Mouse (Mus musculus) urinary bladder, adult 2 months (tissue): ENCODE data around the gene Gucy2e. TPM values are rescaled to one million over a fixed set of nuclear protein-coding genes. Genes with fewer than 3 reads are reported as not detected.

Experiments used
- DNase-seq: peaks from one replicate; pipeline ENCODE4 v3.0.0; 2022; ENCODE audit warnings: low spot score
- polyA plus RNA-seq: library from polyadenylated mRNA; depleted of rRNA; stranded (reverse); fragments of >200 nt; gene quantifications from 2 replicates; pipeline ENCODE4 v1.2.3, GENCODE M21; 2012

Gucy2e gene
- polyA plus RNA-seq, 1 experiment, result 0.01 TPM

DNA sequence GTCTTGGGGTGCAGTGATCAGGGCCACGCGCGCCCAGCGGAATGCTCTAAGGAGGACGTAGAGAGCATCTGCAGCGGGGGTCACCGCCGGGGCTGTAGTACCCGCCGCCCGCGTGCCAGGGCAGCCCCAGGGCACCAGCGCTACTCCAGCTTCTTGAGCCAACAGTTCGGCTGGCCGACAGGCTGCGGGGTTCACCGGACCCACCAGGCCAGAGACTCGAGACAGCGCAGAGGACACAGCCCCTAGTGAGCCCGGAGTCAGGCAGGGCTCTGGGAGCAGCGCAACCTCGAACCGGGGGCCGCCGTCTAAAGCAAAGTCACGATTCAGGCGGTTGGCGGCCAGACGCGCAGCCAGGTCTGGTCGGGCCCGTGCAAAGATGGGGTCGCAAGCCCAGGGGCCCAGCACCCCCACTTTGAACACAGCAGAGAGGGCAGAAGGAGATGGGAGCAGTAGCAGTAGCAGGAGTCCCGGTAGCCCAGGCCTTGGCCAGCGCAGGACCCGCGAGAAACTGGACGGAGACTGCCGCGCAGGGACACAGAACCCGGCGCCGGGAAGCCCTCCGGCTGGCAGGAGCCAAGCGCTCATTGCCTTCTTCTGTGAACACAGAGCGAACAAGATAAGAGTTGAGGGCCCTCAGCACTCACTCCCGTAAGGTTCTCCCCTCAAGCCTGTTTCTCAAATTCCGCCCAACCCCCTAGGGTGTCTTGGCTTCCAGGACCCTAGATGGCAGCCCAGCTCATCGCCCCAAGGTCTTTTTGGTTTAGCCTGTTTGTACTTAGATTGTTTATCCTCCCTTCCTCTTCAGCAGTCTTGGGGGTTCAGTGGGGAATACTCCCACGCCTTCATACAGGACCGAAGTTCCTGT, 543 bp downstream of the Gucy2e start:
- DNase-seq, result no peak

DNA sequence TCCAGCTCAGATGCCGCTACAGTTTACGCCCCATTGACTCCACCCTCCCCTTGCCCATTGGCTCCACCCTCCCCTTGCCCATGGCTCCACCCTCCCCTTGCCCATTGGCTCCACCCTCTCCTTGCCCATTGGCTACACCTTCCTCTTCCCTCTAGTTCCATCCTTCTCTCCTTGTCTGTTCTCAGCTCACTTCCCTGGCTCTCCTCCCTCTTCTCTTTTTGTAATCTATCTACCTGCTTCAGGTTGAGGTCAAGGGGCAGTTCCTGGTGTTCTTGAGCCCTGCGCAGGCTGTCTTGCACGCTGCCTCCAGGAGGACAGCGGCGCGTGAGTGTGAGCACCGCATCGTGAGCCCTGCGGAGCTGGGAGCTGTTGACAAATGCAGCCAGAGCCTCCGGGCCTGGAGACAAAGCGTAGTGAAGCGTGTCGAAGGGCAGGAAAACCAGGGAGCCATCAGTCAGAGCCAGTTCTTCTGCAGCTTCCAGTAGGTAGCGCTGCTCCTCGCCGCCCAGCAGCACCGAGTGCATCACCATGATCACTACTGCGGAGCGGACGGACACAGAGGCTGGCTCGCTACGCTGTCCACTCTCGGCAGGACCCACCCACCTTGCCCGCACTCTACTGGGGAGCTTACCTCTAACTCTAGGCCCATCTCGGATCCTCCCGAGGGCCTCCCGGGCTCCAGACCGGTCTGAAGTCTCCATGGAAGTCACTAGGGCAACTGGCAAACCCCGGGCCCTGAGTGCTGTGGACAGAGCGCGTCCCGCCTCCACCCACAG, 1.4 kb downstream of the Gucy2e start:
- no peak for DNase-seq

DNA sequence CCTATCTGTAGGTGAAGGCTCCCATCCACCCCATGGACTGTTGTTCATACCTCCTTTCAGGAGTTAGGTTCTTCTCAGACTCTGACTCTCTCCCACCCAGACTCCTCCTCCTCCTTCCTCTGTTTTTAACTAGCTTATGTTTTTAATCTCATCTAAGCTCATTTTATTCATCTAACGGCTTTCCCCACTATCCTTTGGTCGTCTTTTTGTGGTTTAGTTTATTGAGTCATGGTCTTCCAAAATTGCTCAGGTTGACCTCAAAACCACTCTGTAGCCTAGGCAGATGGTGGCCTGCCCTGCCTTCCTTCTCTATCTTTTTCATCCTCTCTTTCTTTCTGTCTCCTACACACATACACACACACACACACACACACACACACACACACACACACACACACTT, 3.7 kb downstream of the Gucy2e start:
- DNase-seq, result no peak

DNA sequence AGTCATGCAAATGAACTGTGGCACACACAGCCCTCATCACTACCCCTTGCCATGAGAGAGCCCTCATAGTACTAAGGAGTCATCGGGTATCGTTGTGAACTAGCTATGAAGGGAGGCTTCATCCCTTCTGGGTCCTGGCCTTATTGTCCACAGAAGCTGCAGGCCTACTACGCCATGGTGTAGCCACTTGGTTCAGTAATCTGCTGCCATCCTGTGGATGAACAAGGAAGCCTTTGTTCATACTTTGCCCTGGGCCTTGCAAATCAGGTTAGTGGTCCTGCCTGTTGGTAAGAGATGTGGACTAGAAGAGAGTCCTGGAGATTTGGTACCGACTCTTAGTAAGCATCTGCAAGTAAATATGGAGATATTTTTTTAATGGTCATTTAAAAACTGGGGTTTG, 6.4 kb downstream of the Gucy2e start:
- DNase-seq, result no peak

DNA sequence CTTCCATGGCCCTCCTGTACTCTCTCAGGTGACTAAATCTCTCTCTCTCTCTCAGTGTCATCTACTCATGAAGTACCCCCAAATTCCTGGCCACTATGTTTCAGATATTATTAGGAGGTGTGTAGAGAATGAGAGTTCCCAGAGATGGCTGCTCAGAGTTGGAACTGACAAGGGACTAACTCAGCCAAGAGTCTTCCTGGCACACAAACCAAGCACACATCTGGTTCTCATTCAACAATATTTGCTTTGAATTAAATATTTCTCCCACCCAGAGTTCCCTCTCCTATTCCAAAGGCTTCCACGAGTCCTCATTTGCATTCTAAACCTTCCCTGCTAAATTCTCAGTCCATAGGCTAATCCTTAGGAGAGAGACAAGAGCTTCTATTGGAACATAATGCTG, 11.1 kb downstream of the Gucy2e start:
- DNase-seq, result no peak

DNA sequence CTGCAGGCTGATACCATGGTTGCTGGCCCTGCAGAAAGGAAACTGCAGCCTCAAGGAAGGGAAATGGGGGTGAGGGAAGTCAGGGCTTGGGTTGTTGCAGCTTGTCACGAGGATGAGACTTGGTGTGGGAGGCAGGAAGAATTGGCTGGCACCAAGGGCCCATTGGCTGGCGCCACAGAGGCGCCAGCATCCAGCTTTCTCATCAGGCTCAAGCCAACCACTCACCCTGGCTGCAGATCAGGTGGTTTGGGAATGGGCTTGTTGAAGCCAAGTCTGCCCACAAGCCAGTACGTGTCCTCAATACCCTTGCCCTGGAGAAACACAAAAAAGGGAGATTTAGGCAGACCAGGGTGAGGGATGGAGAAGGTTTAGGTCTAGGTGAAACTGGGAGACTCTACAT, 13.7 kb downstream of the Gucy2e start:
- no peak for DNase-seq

DNA sequence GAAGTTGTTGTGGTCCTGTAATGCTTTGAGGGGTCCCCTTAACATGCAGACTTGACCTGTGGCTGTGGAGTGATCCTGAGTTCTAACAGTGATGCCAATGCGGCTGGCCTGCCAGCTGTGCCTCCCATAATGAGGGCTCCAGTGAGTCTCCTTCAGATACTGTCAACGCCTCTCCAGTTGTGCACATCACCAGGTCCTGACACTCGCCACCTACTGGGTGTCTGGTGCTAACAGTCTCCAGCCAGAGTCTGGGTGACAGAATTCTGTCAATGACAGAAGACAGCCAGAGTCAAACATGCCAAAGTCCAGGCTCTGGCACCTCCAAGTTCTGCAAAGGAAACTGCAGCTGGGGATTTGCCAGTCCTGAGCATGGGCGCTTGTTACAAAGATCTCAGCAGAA, 15.8 kb downstream of the Gucy2e start:
- DNase-seq, result no peak

DNA sequence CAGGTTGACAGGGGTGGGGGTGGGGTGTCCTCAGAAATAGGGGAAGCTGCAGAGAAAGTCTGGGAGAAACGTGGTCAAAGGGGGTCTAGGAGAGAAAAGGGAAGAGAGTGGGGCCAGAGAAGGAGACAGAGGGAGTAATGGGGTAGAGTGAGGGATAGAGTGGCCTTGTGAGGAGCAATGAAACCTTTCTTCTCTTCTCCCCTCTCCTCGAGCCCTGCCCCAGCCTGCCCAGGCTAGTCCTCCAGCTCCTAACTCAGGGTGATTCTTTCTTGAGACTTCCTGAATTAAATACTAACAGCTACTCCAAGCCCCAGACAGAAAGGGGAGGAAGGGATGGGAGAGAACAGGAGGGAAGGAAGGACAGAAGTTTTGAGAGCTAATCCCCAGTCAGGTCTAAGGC, 18.2 kb downstream of the Gucy2e start:
- DNase-seq, result no peak

DNA sequence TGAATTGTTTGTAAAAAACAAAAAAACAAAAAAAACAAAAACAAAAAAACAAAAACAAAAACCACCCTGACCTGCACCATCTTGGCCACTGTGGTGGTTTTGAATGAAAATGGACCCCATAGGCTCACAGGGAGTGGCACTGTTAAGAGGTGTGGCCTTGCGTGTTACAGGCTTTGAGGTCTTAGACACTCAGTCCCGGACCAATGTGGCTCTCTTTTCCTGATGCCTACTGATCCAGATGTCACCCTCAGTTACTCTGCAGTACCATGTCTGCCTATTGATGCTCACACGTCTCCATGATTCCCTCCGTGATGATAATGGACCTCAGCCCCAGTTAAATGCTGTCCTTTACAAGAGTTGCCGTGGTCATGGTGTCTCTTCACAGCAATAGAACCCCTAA, 19.4 kb downstream of the Gucy2e start:
- DNase-seq, result no peak

DNA sequence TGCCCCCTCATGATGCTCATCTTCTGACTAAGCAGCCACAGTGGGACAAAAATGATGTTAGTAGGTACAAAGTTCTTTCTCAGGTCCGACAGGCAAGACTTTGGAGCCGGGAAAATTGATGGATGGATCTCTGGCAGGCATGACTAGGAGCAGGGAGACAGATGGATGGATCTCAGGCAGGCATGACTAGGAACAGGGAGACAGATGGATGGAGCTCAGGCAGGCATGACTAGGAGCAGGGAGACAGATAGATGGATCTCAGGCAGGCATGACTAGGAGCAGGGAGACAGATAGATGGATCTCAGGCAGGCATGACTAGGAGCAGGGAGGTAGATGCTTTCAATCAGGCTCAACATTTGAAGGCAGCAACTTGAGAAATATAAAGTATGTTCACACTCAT, 25.4 kb downstream of the Gucy2e start:
- no peak for DNase-seq

DNA sequence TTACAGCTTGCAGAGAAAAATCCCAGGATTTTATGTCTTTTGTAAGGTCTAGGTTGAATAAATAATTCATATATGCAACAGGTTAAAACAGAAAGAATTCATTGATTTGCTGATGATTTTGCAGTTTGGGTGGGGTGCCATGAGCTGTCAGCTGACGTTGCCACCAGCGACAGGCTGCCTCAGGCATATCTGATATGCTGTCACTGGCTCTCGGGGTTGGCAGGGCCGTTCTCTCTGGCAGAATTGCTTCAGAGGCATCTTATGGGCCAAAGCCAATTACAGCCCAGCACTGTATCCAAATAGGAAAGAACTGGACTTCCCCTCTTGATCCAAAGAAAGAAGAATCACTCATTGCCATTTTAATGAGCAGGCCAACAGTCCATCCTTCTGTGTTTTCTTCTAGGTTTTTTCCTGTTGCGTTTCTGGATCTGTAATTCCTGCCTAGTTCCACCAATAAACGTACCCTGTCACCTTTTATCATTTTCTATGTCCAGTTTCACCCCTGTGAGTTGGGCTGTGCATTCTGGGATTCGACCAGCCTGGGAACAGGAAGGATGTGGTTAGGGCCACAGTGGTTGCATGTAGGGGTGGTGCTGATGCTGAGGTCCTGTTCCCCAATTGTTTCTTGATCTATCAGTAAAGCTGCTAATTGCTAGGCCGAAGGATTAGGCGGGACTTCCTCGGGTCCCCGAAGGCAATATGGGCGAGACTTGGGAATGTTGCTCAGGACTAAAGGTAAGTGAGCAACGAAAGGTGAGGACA, 34.2 kb downstream of the Gucy2e start:
- no peak for DNase-seq

DNA sequence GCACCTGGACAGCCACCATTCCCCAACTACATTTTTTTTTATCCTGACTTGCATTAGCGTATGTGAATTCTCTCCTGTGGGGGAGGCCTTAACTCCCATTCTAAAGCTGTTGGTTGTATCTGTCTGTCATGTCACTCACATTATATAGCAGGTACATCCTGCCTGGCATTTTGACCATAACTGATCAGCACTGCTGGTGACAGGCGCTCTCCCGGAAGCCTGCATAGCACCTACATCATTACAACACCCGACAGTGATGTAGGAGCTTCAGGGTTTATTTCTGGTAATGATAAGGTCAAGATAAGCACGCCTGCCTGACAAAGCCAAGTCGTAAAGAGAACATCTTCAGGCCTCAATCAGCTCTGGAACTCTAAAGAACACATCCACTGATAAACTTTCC, 36.6 kb downstream of the Gucy2e start:
- DNase-seq, result no peak

DNA sequence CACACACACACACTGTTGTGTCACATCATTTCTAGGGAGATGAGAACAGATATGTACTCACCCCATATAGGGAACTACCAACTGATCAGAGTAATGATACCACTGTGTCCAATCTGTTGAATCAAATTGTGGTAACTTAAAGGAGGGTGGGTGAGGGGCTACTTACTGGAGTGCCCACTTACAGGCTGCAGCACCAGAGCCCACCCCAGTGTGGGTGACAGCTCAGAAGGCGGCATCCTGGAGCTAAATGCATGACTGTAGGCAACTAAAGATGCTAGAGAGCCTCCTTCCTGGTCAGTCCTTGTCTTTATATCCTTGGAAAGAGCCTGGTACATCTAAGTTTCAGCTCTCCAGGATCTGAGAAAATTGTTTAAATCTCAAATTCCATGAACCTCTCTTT, 37.6 kb downstream of the Gucy2e start:
- no peak for DNase-seq

DNA sequence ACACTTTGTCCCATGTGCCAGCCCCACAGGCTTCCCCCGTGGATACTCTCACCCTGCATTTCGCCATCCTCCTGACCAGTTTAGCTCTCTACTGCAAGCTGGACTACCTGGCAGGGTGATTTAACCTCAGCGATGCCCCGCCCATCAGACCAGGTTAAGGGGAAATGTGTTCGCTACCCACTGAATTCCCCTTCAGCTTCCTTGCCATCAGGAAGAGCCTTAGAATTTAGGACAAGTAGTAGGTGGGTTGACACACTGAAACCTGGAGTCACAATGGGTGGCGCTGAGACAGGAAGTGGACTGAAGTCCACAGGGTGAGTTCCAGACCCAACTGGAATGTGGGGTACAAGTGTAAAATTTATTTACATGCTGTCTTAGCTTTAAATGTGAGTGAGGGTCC, 39.1 kb downstream of the Gucy2e start, which contains the start of gene Alox8:
Alox8 (minus strand) TSS at position 101 of the 400 bp plus-strand sequence.
- DNase-seq, result no peak

DNA sequence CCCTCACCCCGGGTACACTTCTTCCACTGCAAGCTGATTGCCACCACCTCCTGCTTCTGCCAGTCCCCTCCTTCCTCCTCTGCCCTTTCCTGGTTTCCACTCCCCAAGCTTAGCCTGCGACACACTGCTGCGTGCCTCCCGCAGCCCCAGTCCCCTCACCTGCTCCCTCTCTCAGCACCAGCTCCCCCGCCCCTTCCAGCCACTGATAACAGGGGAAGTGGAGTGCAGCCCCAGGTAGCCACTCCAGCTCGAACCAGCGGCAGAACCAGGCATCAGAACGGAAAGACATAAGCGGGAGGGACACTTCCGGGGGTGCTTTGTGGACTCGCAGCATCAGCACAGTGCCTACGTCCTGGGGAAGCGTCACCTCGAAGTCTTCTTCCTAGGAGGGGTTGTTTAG, 39.6 kb downstream of the Gucy2e start:
- no peak for DNase-seq

DNA sequence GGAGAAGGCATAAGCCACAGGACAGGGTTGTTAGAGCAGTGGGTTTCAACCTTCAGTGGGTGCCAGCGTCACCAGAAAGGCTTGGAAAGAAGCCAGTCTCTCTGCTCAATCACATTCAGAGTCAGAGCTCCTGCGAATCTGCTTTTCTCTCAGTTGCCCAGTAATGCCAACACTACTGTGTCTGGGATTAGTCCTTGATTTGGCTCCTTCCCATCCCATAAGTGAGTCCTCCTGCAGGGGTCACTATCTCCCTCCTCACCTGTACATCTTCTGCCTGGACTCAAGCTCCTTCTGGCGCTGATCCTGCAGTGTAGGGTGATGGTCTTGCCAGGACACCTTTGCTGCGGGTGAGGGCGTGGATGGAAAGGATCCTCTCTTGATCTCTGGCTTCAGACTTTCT, 40.1 kb downstream of the Gucy2e start:
- DNase-seq, result no peak

DNA sequence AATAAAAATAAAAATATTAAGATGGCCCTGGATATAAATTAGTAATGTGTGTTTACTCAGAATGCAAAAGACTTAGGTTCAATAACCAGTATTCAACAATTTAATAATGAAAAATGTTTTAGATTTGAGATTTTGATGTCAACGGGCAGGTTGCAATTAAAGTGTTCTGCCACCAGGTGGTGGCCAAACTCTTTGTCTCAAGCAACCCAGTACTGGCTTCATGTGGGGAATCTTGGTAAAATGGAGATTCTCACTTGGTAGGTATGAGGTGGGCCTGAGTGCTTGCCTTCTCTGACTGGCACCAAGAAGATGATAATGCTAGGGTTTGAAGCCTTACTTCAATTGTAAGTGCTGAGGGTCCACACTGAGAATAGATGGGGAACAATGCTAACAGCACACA, 44.0 kb downstream of the Gucy2e start:
- no peak for DNase-seq

DNA sequence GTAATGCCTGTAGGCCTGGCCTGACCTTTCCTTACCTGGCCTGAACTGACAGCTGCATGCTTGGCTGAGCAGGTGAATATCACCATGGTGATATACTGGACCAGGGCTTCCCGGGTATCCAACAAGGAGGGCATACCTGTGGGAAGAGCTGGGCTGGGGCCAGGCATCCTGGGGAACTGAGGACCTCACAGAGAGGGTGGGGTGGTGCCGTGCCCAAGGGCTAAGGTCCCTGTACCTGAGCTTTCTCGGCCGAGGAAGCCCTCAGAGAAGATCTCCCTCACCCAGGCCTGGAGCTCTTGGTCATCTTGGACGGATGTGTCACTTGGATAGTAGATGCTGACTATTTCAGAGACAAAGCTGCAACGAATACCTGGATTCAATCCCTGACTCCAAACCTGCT, 50.9 kb downstream of the Gucy2e start:
- no peak for DNase-seq

DNA sequence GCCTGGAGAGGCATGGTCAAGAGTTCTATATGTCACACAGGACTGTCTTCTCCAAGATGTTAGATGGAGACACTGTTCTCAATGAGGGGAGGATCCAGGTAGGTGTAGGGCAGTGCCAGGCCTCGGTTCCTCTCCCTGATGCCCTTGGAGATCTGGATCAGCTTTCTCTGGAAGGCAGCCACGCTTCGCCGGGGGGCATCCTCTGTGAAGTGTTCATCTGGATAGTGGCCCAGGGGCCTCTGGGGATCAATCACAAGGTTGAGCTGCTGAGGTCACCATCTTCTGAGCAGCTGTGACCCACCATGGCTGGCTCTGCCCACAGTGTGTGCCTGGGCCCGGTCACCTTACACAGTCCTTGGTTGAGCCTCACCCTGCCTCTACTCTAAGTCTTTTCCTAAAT, 51.8 kb downstream of the Gucy2e start:
- no peak for DNase-seq

DNA sequence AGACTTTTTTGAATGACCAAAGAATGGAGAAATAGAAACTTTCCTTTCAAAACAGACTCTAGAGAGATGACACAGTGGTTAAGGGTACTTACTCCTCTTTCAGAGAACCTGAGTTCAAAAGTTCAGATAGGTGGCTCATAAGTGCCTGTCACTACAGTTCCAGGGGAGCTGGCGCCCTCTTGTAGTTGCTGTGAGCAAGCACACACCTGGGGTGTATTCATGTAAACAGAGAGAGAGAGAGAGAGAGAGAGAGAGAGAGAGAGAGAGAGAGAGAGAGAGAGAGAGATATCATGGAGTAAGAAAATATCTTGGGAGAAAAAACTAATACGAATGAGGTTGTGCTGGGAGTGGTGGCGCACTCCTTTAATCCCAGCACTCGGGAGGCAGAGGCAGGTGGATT, 56.7 kb downstream of the Gucy2e start:
- DNase-seq, result no peak

DNA sequence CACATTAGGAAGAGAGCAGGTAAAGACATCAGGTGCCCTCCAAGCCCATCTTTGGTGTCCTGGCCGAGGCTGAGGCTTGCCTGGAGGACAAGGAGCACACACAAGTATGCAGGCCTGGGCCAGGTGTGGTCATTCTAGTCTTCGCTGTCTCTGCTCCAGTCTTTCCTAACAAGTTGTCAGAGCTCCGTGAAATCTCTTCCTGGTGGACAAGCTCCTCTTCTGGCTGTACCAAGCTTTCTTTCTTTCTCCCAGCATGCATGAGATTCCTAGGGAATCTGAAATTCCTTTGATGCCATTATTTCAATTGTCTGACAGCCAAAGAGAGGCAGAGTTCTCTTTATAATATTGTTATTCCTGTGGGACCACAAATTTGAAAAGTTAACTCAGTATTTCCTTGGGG, 57.3 kb downstream of the Gucy2e start:
- no peak for DNase-seq

DNA sequence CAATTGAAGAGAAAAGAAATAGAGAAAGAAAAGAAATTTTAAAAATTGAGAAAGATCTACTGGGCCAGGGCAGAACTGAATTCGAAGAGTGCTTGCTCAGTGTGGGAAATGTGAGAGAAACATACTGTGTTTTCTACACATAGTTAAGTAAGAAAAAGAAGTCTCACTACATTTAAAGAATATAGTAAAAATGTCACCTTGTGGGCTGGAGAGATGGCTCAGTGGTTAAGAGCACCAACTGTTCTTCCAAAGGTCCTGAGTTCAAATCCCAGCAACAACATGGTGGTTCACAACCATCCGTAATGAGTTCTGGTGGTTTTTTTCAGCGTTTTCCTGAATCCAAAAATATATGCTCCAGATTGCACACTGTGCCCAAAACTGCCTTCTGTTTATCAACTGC, 58.3 kb downstream of the Gucy2e start:
- DNase-seq, result no peak

DNA sequence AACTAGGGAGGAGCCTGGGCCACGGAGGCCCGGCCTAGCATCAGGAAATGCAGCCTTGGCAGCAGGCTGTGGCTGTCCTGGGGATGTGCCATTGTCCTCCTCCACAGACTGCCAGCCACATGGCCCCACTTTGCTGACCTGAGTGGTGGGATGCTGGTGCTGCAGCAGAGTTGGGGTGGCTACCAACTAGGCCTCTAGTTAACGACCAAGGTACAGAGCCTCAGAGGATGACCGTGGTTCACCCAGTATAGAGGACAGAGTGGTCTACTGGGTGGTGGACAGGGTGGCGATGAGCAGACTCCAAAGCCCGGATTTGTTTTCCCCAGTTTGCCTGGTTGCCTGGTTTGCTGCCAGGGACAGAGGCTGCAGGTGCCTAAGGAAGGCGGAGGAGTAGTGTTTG, 62.1 kb downstream of the Gucy2e start:
- DNase-seq, result no peak
